Mouse (Mus musculus): ENCODE measurements around the gene Fastkd5. TPM values are rescaled to one million over a fixed set of nuclear protein-coding genes. Genes with fewer than 3 reads are reported as not detected.

Gene Fastkd5
- total RNA-seq, 1 experiment from 2014 or later, result 5.1 TPM

- ATAC-seq (replicated peaks; ENCODE audit: insufficient number of reproducible peaks, low FRiP score, low TSS enrichment, poor library complexity, severe bottlenecking), result no peak
Observed at GRCm38 (mm10) chr2:130635847-130636246, 6.0 kb upstream of the Fastkd5 start.

GRCm38 (mm10) chr2:130634739-130635411, 5.0 kb upstream of the Fastkd5 start:
- ATAC-seq (replicated peaks; ENCODE audit: insufficient number of reproducible peaks, low FRiP score, low TSS enrichment, poor library complexity, severe bottlenecking), result no peak

GRCm38 (mm10) chr2:130634006-130634738, 4.3 kb upstream of the Fastkd5 start:
- ATAC-seq (replicated peaks; ENCODE audit: insufficient number of reproducible peaks, low FRiP score, low TSS enrichment, poor library complexity, severe bottlenecking), result no peak

- ATAC-seq (replicated peaks; ENCODE audit: insufficient number of reproducible peaks, low FRiP score, low TSS enrichment, poor library complexity, severe bottlenecking), result no peak
Observed at GRCm38 (mm10) chr2:130632887-130633675, 3.3 kb upstream of the Fastkd5 start.

- no peak for ATAC-seq (replicated peaks; ENCODE audit: insufficient number of reproducible peaks, low FRiP score, low TSS enrichment, poor library complexity, severe bottlenecking)
Observed at GRCm38 (mm10) chr2:130632416-130632815, 2.6 kb upstream of the Fastkd5 start.

- peak; percentile 16; the same call in 1 of the 2 replicates for ATAC-seq (replicated peaks; ENCODE audit: insufficient number of reproducible peaks, low FRiP score, low TSS enrichment, poor library complexity, severe bottlenecking)
Observed at GRCm38 (mm10) chr2:130629080-130629838, 568 bp downstream of the Fastkd5 start.

GRCm38 (mm10) chr2:130628424-130628823, 1.4 kb downstream of the Fastkd5 start:
- ATAC-seq (replicated peaks; ENCODE audit: insufficient number of reproducible peaks, low FRiP score, low TSS enrichment, poor library complexity, severe bottlenecking), result no peak

- no peak for ATAC-seq (replicated peaks; ENCODE audit: insufficient number of reproducible peaks, low FRiP score, low TSS enrichment, poor library complexity, severe bottlenecking)
Observed at GRCm38 (mm10) chr2:130618972-130619371, 10.9 kb downstream of the Fastkd5 start.

- no peak for ATAC-seq (replicated peaks; ENCODE audit: insufficient number of reproducible peaks, low FRiP score, low TSS enrichment, poor library complexity, severe bottlenecking)
Observed at GRCm38 (mm10) chr2:130613091-130613490, 16.7 kb downstream of the Fastkd5 start.

GRCm38 (mm10) chr2:130602195-130602594, 27.6 kb downstream of the Fastkd5 start:
- no peak for ATAC-seq (replicated peaks; ENCODE audit: insufficient number of reproducible peaks, low FRiP score, low TSS enrichment, poor library complexity, severe bottlenecking)

GRCm38 (mm10) chr2:130598399-130598798, 31.4 kb downstream of the Fastkd5 start:
- ATAC-seq (replicated peaks; ENCODE audit: insufficient number of reproducible peaks, low FRiP score, low TSS enrichment, poor library complexity, severe bottlenecking), result no peak

GRCm38 (mm10) chr2:130597601-130598010, 32.2 kb downstream of the Fastkd5 start:
- no peak for ATAC-seq (replicated peaks; ENCODE audit: insufficient number of reproducible peaks, low FRiP score, low TSS enrichment, poor library complexity, severe bottlenecking)

GRCm38 (mm10) chr2:130595596-130595995, 34.2 kb downstream of the Fastkd5 start:
- ATAC-seq (replicated peaks; ENCODE audit: insufficient number of reproducible peaks, low FRiP score, low TSS enrichment, poor library complexity, severe bottlenecking), result no peak

- ATAC-seq (replicated peaks; ENCODE audit: insufficient number of reproducible peaks, low FRiP score, low TSS enrichment, poor library complexity, severe bottlenecking), result no peak
Observed at GRCm38 (mm10) chr2:130591016-130591415, 38.8 kb downstream of the Fastkd5 start.

- no peak for ATAC-seq (replicated peaks; ENCODE audit: insufficient number of reproducible peaks, low FRiP score, low TSS enrichment, poor library complexity, severe bottlenecking)
Observed at GRCm38 (mm10) chr2:130589761-130590160, 40.1 kb downstream of the Fastkd5 start.

GRCm38 (mm10) chr2:130589157-130589556, 40.7 kb downstream of the Fastkd5 start:
- ATAC-seq (replicated peaks; ENCODE audit: insufficient number of reproducible peaks, low FRiP score, low TSS enrichment, poor library complexity, severe bottlenecking), result no peak

- ATAC-seq (replicated peaks; ENCODE audit: insufficient number of reproducible peaks, low FRiP score, low TSS enrichment, poor library complexity, severe bottlenecking), result no peak
Observed at GRCm38 (mm10) chr2:130588373-130588772, 41.5 kb downstream of the Fastkd5 start.

- ATAC-seq (replicated peaks; ENCODE audit: insufficient number of reproducible peaks, low FRiP score, low TSS enrichment, poor library complexity, severe bottlenecking), result no peak
Observed at GRCm38 (mm10) chr2:130586016-130586415, 43.8 kb downstream of the Fastkd5 start.

All from monocyte, adult 5-6 weeks (primary cell).